Mouse (Mus musculus) retina, postnatal 7 days (tissue): Measurements from ENCODE around the gene Gfy.

ENCODE experiments used
- DNase-seq: peaks from one replicate; pipeline ENCODE4 v3.0.0-alpha.2; 2012; ENCODE audit warnings: low read depth, low spot score

The Gfy gene

GRCm38 (mm10) chr7:45179469-45179868 is at the start of gene Gfy:
TSS of gene Gfy (minus strand) at chr7:45179569.
- DNase-seq, result no peak

- DNase-seq, result no peak
Measured at GRCm38 (mm10) chr7:45229046-45229445, 49.7 kb upstream of the Gfy start.

- no peak for DNase-seq
Measured at GRCm38 (mm10) chr7:45228548-45228947, 49.2 kb upstream of the Gfy start.

- no peak for DNase-seq
Measured at GRCm38 (mm10) chr7:45226421-45226820, 47.1 kb upstream of the Gfy start.

- no peak for DNase-seq
Measured at GRCm38 (mm10) chr7:45224826-45225225, 45.5 kb upstream of the Gfy start.

- no peak for DNase-seq
Measured at GRCm38 (mm10) chr7:45221680-45222079, 42.3 kb upstream of the Gfy start.

- DNase-seq, result no peak
Measured at GRCm38 (mm10) chr7:45216442-45217183, 37.2 kb upstream of the Gfy start.

GRCm38 (mm10) chr7:45215673-45216441 is 36.5 kb upstream of the Gfy start, which contains the start of gene Tead2:
TSS of gene Tead2 (plus strand) at chr7:45215753.
- DNase-seq, result no peak

GRCm38 (mm10) chr7:45213708-45214107 is 34.3 kb upstream of the Gfy start:
- no peak for DNase-seq

- DNase-seq, result no peak
Measured at GRCm38 (mm10) chr7:45212356-45212755, 33.0 kb upstream of the Gfy start.

- DNase-seq, result no peak
Measured at GRCm38 (mm10) chr7:45211851-45212251, 32.5 kb upstream of the Gfy start, which contains the start of gene Dkkl1. TSS of gene Dkkl1 (minus strand) at chr7:45212147.

GRCm38 (mm10) chr7:45211070-45211469 is 31.7 kb upstream of the Gfy start:
- no peak for DNase-seq

- DNase-seq, result no peak
Measured at GRCm38 (mm10) chr7:45208260-45208659, 28.9 kb upstream of the Gfy start.

GRCm38 (mm10) chr7:45204380-45205143 is 25.2 kb upstream of the Gfy start, which contains the start of gene Ccdc155:
TSS of gene Ccdc155 (minus strand) at chr7:45204892.
- peak; percentile 92 for DNase-seq

GRCm38 (mm10) chr7:45202654-45203053 is 23.3 kb upstream of the Gfy start:
- no peak for DNase-seq

- DNase-seq, result no peak
Measured at GRCm38 (mm10) chr7:45198961-45199360, 19.6 kb upstream of the Gfy start.

- DNase-seq, result peak; percentile 79
Measured at GRCm38 (mm10) chr7:45198435-45198834, 19.1 kb upstream of the Gfy start.

- DNase-seq, result no peak
Measured at GRCm38 (mm10) chr7:45196994-45197393, 17.6 kb upstream of the Gfy start.

- no peak for DNase-seq
Measured at GRCm38 (mm10) chr7:45196176-45196535, 16.8 kb upstream of the Gfy start.

GRCm38 (mm10) chr7:45195341-45196175 is 16.2 kb upstream of the Gfy start:
- DNase-seq, result peak; percentile 77
